Mouse (Mus musculus): ENCODE results near the gene Adcy3.

DNA sequence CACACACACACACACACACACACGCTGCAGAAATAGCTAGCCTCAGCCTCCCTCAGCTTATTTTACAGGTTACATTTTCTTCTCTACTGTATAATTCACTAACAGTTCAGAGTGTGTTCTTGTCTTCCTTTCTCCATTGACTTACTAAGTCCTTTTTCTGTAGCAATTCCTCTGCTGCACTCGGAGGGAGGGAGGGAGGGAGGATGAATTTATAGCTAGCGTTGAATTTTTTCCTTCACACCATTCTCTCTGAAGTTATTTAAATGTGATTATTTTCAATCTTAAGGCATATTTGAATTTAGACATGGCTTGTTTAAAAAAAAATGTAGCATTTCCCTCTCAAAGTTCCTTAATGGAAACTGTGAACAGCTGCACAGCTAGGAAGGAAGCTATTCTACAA, 15.8 kb upstream of the Adcy3 start:
- TF ChIP-seq CTCF (IDR thresholded peaks at IDR 0.05; ENCODE audit: extremely low read depth, insufficient read depth, low read length) (no peak), POLR2A (IDR thresholded peaks at IDR 0.05; ENCODE audit: extremely low read depth, insufficient read depth, low read length) (no peak)
